Mouse (Mus musculus) heart, embryonic 12.5 days (tissue): ENCODE results near the gene Ccnl1. TPM values are rescaled to one million over a fixed set of nuclear protein-coding genes. Genes with fewer than 3 reads are reported as not detected.

Experiments
- ATAC-seq: fragments of 200-750 bp; cut with Nextera tagmentation; 2 replicates; pipeline ENCODE4 v1.8.0; 2017; ENCODE audit warnings: moderate TSS enrichment, moderate library complexity; ENCODE audit not compliant: insufficient number of reproducible peaks, low FRiP score
- H3K27ac ChIP-seq: fragments of 300-500 bp; sonication (generic); 2 replicates; pipeline ENCODE4 v1.5.1; 2016; ENCODE audit warnings: mild to moderate bottlenecking, moderate library complexity; ENCODE audit not compliant: poor library complexity, severe bottlenecking
- H3K27me3 ChIP-seq: fragments of 300-500 bp; sonication (generic); replicated peaks from 2 replicates; pipeline ENCODE4 v1.6.1; 2016; ENCODE audit warnings: mild to moderate bottlenecking, moderate library complexity
- H3K36me3 ChIP-seq: fragments of 300-500 bp; sonication (generic); 2 replicates; pipeline ENCODE4 v1.6.1; 2016; ENCODE audit warnings: mild to moderate bottlenecking, moderate library complexity
- H3K4me1 ChIP-seq: fragments of 300-500 bp; sonication (generic); replicated peaks from 2 replicates; pipeline ENCODE4 v1.6.1; 2016; ENCODE audit warnings: mild to moderate bottlenecking
- H3K4me2 ChIP-seq: fragments of 300-500 bp; sonication (generic); 2 replicates; pipeline ENCODE4 v1.6.1; 2016; ENCODE audit warnings: mild to moderate bottlenecking, moderate library complexity
- H3K4me3 ChIP-seq: fragments of 300-500 bp; sonication (generic); 2 replicates; pipeline ENCODE4 v1.5.1; 2016; ENCODE audit warnings: mild to moderate bottlenecking
- H3K9ac ChIP-seq: fragments of 300-500 bp; sonication (generic); 2 replicates; pipeline ENCODE4 v1.6.1; 2016; ENCODE audit warnings: mild to moderate bottlenecking, moderate library complexity
- H3K9me3 ChIP-seq: fragments of 300-500 bp; sonication (generic); replicated peaks from 2 replicates; pipeline ENCODE4 v1.6.1; 2016; ENCODE audit warnings: mild to moderate bottlenecking, moderate library complexity
- whole genome bisulfite sequencing: fragments of 180-500 bp; shearing (Covaris S2); methylation state at CpG from one replicate; pipeline ENCODE4 v1.1.7; 2016; 5-methylcytosine and 5-hydroxymethylcytosine counted together
- polyA plus RNA-seq: library from polyadenylated mRNA; unstranded; fragments of >200 nt; fragmentation: Nextera tagmentation; extraction: Ambion mirVana; gene quantifications from 2 replicates; pipeline ENCODE4 v1.2.1, GENCODE M21; 2016

The Ccnl1 gene
- 89.8 and 102 TPM in 2 replicates for polyA plus RNA-seq

GRCm38 (mm10) chr3:65958102-65958839, at the start of gene Ccnl1:
Gene Ccnl1, minus strand, starts transcription at chr3:65958249.
- peak within 1 kb of the TSS; percentile 92 for H3K4me3 ChIP-seq
- H3K36me3 ChIP-seq, result peaks cover 20% of the 10 kb centered on the region
- peak within 1 kb of the TSS; percentile 98 for H3K9ac ChIP-seq
- under 1% methylated on average over 69 of the region's 70 CpGs for WGBS
- H3K9me3 ChIP-seq, result no peaks in the 10 kb centered on the region
- no peaks in the 10 kb centered on the region for H3K27me3 ChIP-seq
- peak within 1 kb of the TSS; percentile 83 for H3K4me2 ChIP-seq
- peaks cover 25% of the 10 kb centered on the region for H3K4me1 ChIP-seq
- peak within 1 kb of the TSS; percentile 99 for H3K27ac ChIP-seq
- peak; percentile 96 for ATAC-seq

- Histone ChIP-seq H3K4me2 (no peak overlapping the region), H3K4me1 (no peaks in the 10 kb centered on the region), H3K27me3 (no peaks in the 10 kb centered on the region), H3K27ac (no peak overlapping the region), H3K4me3 (no peak overlapping the region), H3K9me3 (no peaks in the 10 kb centered on the region), H3K36me3 (no peaks in the 10 kb centered on the region), H3K9ac (no peak overlapping the region)
- 78% methylated on average over 4 of the region's 4 CpGs for WGBS
- no peak for ATAC-seq
Measured at GRCm38 (mm10) chr3:66004989-66005388, 46.9 kb upstream of the Ccnl1 start.

GRCm38 (mm10) chr3:66004220-66004951, 46.3 kb upstream of the Ccnl1 start:
- H3K27me3 ChIP-seq, result no peaks in the 10 kb centered on the region
- 62% methylated on average over 7 of the region's 7 CpGs for WGBS
- H3K9me3 ChIP-seq, result no peaks in the 10 kb centered on the region
- no peak overlapping the region for H3K9ac ChIP-seq
- no peak overlapping the region for H3K27ac ChIP-seq
- no peak overlapping the region for H3K4me3 ChIP-seq
- H3K36me3 ChIP-seq, result no peaks in the 10 kb centered on the region
- no peak overlapping the region for H3K4me2 ChIP-seq
- ATAC-seq, result no peak
- no peaks in the 10 kb centered on the region for H3K4me1 ChIP-seq

- 66% methylated on average over 2 of the region's 2 CpGs for WGBS
- H3K27me3 ChIP-seq, result no peaks in the 10 kb centered on the region
Measured at GRCm38 (mm10) chr3:66000400-66000799, 42.4 kb upstream of the Ccnl1 start.

GRCm38 (mm10) chr3:65997360-65998008, 39.4 kb upstream of the Ccnl1 start:
- H3K36me3 ChIP-seq, result no peaks in the 10 kb centered on the region
- no peaks in the 10 kb centered on the region for H3K9me3 ChIP-seq
- H3K4me2 ChIP-seq, result no peak overlapping the region
- ATAC-seq, result no peak
- no peaks in the 10 kb centered on the region for H3K27me3 ChIP-seq
- H3K4me3 ChIP-seq, result no peak overlapping the region
- no peaks in the 10 kb centered on the region; the same call in 1 of the 2 replicates for H3K4me1 ChIP-seq
- H3K27ac ChIP-seq, result no peak overlapping the region
- no peak overlapping the region for H3K9ac ChIP-seq
- 70% methylated on average over 7 of the region's 7 CpGs for WGBS

More at GRCm38 (mm10) chr3:66000400-66000799, 42.4 kb upstream of the Ccnl1 start:
- Histone ChIP-seq H3K9ac (no peak overlapping the region), H3K4me2 (no peak overlapping the region), H3K4me3 (no peak overlapping the region), H3K4me1 (no peaks in the 10 kb centered on the region), H3K36me3 (no peaks in the 10 kb centered on the region), H3K27ac (no peak overlapping the region), H3K9me3 (no peaks in the 10 kb centered on the region)
- ATAC-seq, result no peak

- no peak for ATAC-seq
- no peak overlapping the region for H3K4me2 ChIP-seq
- no peak overlapping the region for H3K27ac ChIP-seq
- H3K27me3 ChIP-seq, result no peaks in the 10 kb centered on the region
- no peaks in the 10 kb centered on the region for H3K9me3 ChIP-seq
- no peak overlapping the region for H3K9ac ChIP-seq
- H3K4me3 ChIP-seq, result no peak overlapping the region
- 67% methylated on average over 11 of the region's 11 CpGs for WGBS
- no peaks in the 10 kb centered on the region; the same call in 1 of the 2 replicates for H3K4me1 ChIP-seq
- no peaks in the 10 kb centered on the region for H3K36me3 ChIP-seq
Measured at GRCm38 (mm10) chr3:65992395-65993340, 34.6 kb upstream of the Ccnl1 start.

GRCm38 (mm10) chr3:65990957-65991646, 33.1 kb upstream of the Ccnl1 start:
- no peak for ATAC-seq
- H3K27me3 ChIP-seq, result no peaks in the 10 kb centered on the region
- H3K4me1 ChIP-seq, result no peaks in the 10 kb centered on the region; the same call in 1 of the 2 replicates
- 14% methylated on average over 3 of the region's 3 CpGs for WGBS
- no peak overlapping the region for H3K9ac ChIP-seq
- H3K27ac ChIP-seq, result no peak overlapping the region
- H3K4me2 ChIP-seq, result no peak overlapping the region
- H3K4me3 ChIP-seq, result no peak overlapping the region
- H3K36me3 ChIP-seq, result no peaks in the 10 kb centered on the region
- no peaks in the 10 kb centered on the region for H3K9me3 ChIP-seq

- no peaks in the 10 kb centered on the region for H3K36me3 ChIP-seq
- H3K4me2 ChIP-seq, result no peak overlapping the region
- H3K4me1 ChIP-seq, result no peaks in the 10 kb centered on the region; the same call in 1 of the 2 replicates
- H3K27ac ChIP-seq, result no peak overlapping the region
- no peak overlapping the region for H3K9ac ChIP-seq
- H3K9me3 ChIP-seq, result no peaks in the 10 kb centered on the region
- H3K4me3 ChIP-seq, result no peak overlapping the region
- 77% methylated on average over 4 of the region's 4 CpGs for WGBS
- no peaks in the 10 kb centered on the region for H3K27me3 ChIP-seq
- ATAC-seq, result no peak
Measured at GRCm38 (mm10) chr3:65990524-65990923, 32.5 kb upstream of the Ccnl1 start.

GRCm38 (mm10) chr3:65988711-65989495, 30.9 kb upstream of the Ccnl1 start:
- no peaks in the 10 kb centered on the region for H3K9me3 ChIP-seq
- no peaks in the 10 kb centered on the region for H3K4me1 ChIP-seq
- no peak overlapping the region for H3K9ac ChIP-seq
- H3K27me3 ChIP-seq, result no peaks in the 10 kb centered on the region
- no peak overlapping the region for H3K4me3 ChIP-seq
- no peak overlapping the region for H3K27ac ChIP-seq
- no peaks in the 10 kb centered on the region for H3K36me3 ChIP-seq
- 66% methylated on average over 8 of the region's 8 CpGs for WGBS
- H3K4me2 ChIP-seq, result no peak overlapping the region
- no peak for ATAC-seq
